Mouse (Mus musculus) liver, embryonic 11.5 days (tissue): ENCODE measurements around the gene Dhrs7b. TPM values are rescaled to one million over a fixed set of nuclear protein-coding genes. Genes with fewer than 3 reads are reported as not detected.

Experiments used
- ATAC-seq: fragments of 200-750 bp; cut with Nextera tagmentation; replicated peaks from 2 replicates; pipeline ENCODE4 v1.8.0; 2017; ENCODE audit warnings: moderate number of reproducible peaks, mild to moderate bottlenecking, moderate TSS enrichment, moderate library complexity; ENCODE audit not compliant: low FRiP score
- DNase-seq: peaks from one replicate; pipeline ENCODE4 v3.0.0-alpha.2; 2017; ENCODE audit warnings: low spot score
- H3K27ac ChIP-seq: fragments of 300-500 bp; sonication (generic); 2 replicates; pipeline ENCODE4 v1.5.1; 2014; ENCODE audit warnings: mild to moderate bottlenecking, low read depth, low read length, control low read depth
- H3K27me3 ChIP-seq: fragments of 300-500 bp; sonication (generic); replicated peaks from 2 replicates; pipeline ENCODE4 v1.6.1; 2014; ENCODE audit warnings: low read length, mixed read lengths; ENCODE audit not compliant: control insufficient read depth, insufficient read depth
- H3K36me3 ChIP-seq: fragments of 300-500 bp; sonication (generic); 2 replicates; pipeline ENCODE4 v1.6.1; 2014; ENCODE audit warnings: mild to moderate bottlenecking, low read length, moderate library complexity, mixed read lengths; ENCODE audit not compliant: control insufficient read depth, insufficient read depth
- H3K4me1 ChIP-seq: fragments of 300-500 bp; sonication (generic); replicated peaks from 2 replicates; pipeline ENCODE4 v1.6.1; 2014; ENCODE audit warnings: low read length, mixed read lengths; ENCODE audit not compliant: control insufficient read depth, insufficient read depth
- H3K4me2 ChIP-seq: fragments of 300-500 bp; sonication (generic); 2 replicates; pipeline ENCODE4 v1.6.1; 2014; ENCODE audit warnings: mild to moderate bottlenecking, control low read depth, moderate library complexity
- H3K4me3 ChIP-seq: fragments of 300-500 bp; sonication (generic); 2 replicates; pipeline ENCODE4 v1.5.1; 2014; ENCODE audit warnings: low read depth, low read length, control low read depth
- H3K9ac ChIP-seq: fragments of 300-500 bp; sonication (generic); 2 replicates; pipeline ENCODE4 v1.6.1; 2014; ENCODE audit warnings: low read depth, low read length, control low read depth
- H3K9me3 ChIP-seq: fragments of 300-500 bp; sonication (generic); 2 replicates; pipeline ENCODE4 v1.6.1; 2016; ENCODE audit warnings: low read length, inconsistent platforms, mixed read lengths; ENCODE audit not compliant: control insufficient read depth
- WGBS: fragments of 180-500 bp; shearing (Covaris S2); extraction: QIAGEN DNeasy Blood & Tissue Kit; methylation state at CpG from one replicate; pipeline ENCODE4 v1.1.7; 2014; 5-methylcytosine and 5-hydroxymethylcytosine counted together
- polyA plus RNA-seq: library from polyadenylated mRNA; unstranded; fragments of >200 nt; fragmentation: Nextera tagmentation; extraction: Ambion mirVana; gene quantifications from 2 replicates; pipeline ENCODE4 v1.2.1, GENCODE M21; 2014

Dhrs7b gene
- polyA plus RNA-seq, 1 experiment from 2014 or later, result 40.3 TPM

GRCm38 (mm10) chr11:60827241-60827945 is 3.0 kb upstream of the Dhrs7b start:
- ATAC-seq (no peak), DNase-seq (no peak)
- Histone ChIP-seq H3K9ac (no peak overlapping the region), H3K27ac (no peak overlapping the region), H3K4me2 (no peak overlapping the region), H3K4me3 (no peak overlapping the region), H3K4me1 (peaks cover 7% of the 10 kb centered on the region), H3K36me3 (no peaks in the 10 kb centered on the region), H3K27me3 (no peaks in the 10 kb centered on the region), H3K9me3 (no peaks in the 10 kb centered on the region)
- WGBS, result 58% methylated on average over 4 of the region's 4 CpGs

GRCm38 (mm10) chr11:60828903-60829302 is 1.5 kb upstream of the Dhrs7b start:
- Histone ChIP-seq H3K4me1 (peaks cover 7% of the 10 kb centered on the region), H3K9ac (no peak overlapping the region), H3K9me3 (no peaks in the 10 kb centered on the region), H3K27me3 (no peaks in the 10 kb centered on the region), H3K36me3 (no peaks in the 10 kb centered on the region), H3K27ac (no peak overlapping the region), H3K4me3 (no peak overlapping the region), H3K4me2 (no peak overlapping the region)
- DNase-seq (no peak), ATAC-seq (no peak)
- 26% methylated on average over 2 of the region's 2 CpGs for WGBS

- no peak overlapping the region for H3K4me2 ChIP-seq
- peak overlapping the region; percentile 21; the same call in 1 of the 2 replicates for H3K27ac ChIP-seq
- 91% methylated on average over 6 of the region's 6 CpGs for WGBS
- H3K27me3 ChIP-seq, result no peaks in the 10 kb centered on the region
- no peak for ATAC-seq
- peaks cover 8% of the 10 kb centered on the region for H3K4me1 ChIP-seq
- H3K36me3 ChIP-seq, result no peaks in the 10 kb centered on the region
- no peaks in the 10 kb centered on the region for H3K9me3 ChIP-seq
- no peak for DNase-seq
- H3K9ac ChIP-seq, result 0 out of 2 replicates have a peak overlapping the region, but pooled peaks have one; percentile 12
- no peak overlapping the region for H3K4me3 ChIP-seq
Measured at GRCm38 (mm10) chr11:60836897-60837296, 6.5 kb downstream of the Dhrs7b start.

- peak overlapping the region; percentile 14 for H3K4me2 ChIP-seq
- DNase-seq, result no peak
- no peaks in the 10 kb centered on the region for H3K36me3 ChIP-seq
- H3K4me3 ChIP-seq, result no peak overlapping the region
- H3K27me3 ChIP-seq, result no peaks in the 10 kb centered on the region
- H3K9ac ChIP-seq, result no peak overlapping the region
- peak overlapping the region; percentile 21; the same call in 1 of the 2 replicates for H3K27ac ChIP-seq
- ATAC-seq, result no peak; the same call in 1 of the 2 replicates
- no peaks in the 10 kb centered on the region for H3K9me3 ChIP-seq
- H3K4me1 ChIP-seq, result peaks cover 8% of the 10 kb centered on the region
- 66% methylated on average over 10 of the region's 10 CpGs for WGBS
Measured at GRCm38 (mm10) chr11:60837644-60838406, 7.4 kb downstream of the Dhrs7b start.

- Histone ChIP-seq H3K27me3 (no peaks in the 10 kb centered on the region), H3K4me1 (peaks cover 8% of the 10 kb centered on the region), H3K27ac (no peak overlapping the region), H3K4me2 (no peak overlapping the region), H3K4me3 (no peak overlapping the region), H3K9me3 (no peaks in the 10 kb centered on the region), H3K9ac (no peak overlapping the region), H3K36me3 (no peaks in the 10 kb centered on the region)
- DNase-seq, result no peak
- 84% methylated on average over 12 of the region's 12 CpGs for WGBS
- no peak for ATAC-seq
Measured at GRCm38 (mm10) chr11:60841467-60842200, 11.2 kb downstream of the Dhrs7b start.

GRCm38 (mm10) chr11:60843412-60843811 is 13.0 kb downstream of the Dhrs7b start:
- H3K4me3 ChIP-seq, result no peak overlapping the region
- H3K36me3 ChIP-seq, result peaks cover 8% of the 10 kb centered on the region; the same call in 1 of the 2 replicates
- H3K9ac ChIP-seq, result no peak overlapping the region
- no peaks in the 10 kb centered on the region for H3K9me3 ChIP-seq
- 88% methylated on average over 5 of the region's 5 CpGs for WGBS
- DNase-seq (no peak), ATAC-seq (no peak)
- H3K4me1 ChIP-seq, result no peaks in the 10 kb centered on the region
- H3K27ac ChIP-seq, result no peak overlapping the region
- H3K4me2 ChIP-seq, result no peak overlapping the region
- no peaks in the 10 kb centered on the region for H3K27me3 ChIP-seq

GRCm38 (mm10) chr11:60845415-60845814 is 15.0 kb downstream of the Dhrs7b start:
- DNase-seq (no peak), ATAC-seq (no peak)
- Histone ChIP-seq H3K9ac (no peak overlapping the region), H3K4me1 (no peaks in the 10 kb centered on the region), H3K9me3 (no peaks in the 10 kb centered on the region), H3K4me2 (no peak overlapping the region), H3K4me3 (no peak overlapping the region), H3K27me3 (no peaks in the 10 kb centered on the region), H3K36me3 (peaks cover 12% of the 10 kb centered on the region), H3K27ac (no peak overlapping the region)
- WGBS, result 91% methylated on average over 5 of the region's 5 CpGs

- ATAC-seq (no peak), DNase-seq (no peak)
- H3K4me3 ChIP-seq, result no peak overlapping the region
- peaks cover 29% of the 10 kb centered on the region for H3K36me3 ChIP-seq
- no peak overlapping the region for H3K9ac ChIP-seq
- no peaks in the 10 kb centered on the region for H3K9me3 ChIP-seq
- no peaks in the 10 kb centered on the region for H3K4me1 ChIP-seq
- no peak overlapping the region for H3K4me2 ChIP-seq
- WGBS, result 67% methylated on average over 3 of the region's 3 CpGs
- no peaks in the 10 kb centered on the region for H3K27me3 ChIP-seq
- 0 out of 2 replicates have a peak overlapping the region, but pooled peaks have one; percentile 5 for H3K27ac ChIP-seq
Measured at GRCm38 (mm10) chr11:60856587-60856986, 26.2 kb downstream of the Dhrs7b start.
